Mouse (Mus musculus): ENCODE data around the gene AI837181. TPM values are rescaled to one million over a fixed set of nuclear protein-coding genes. Genes with fewer than 3 reads are reported as not detected.
A peak's percentile ranks its signal among the peaks of the same experiment; 100 is the strongest.
"Not testable (repeated sequence)": the region's sequence is repeated elsewhere in the genome, so short reads cannot be mapped to it uniquely, and the experiment has no call there.

AI837181 gene
- 48.3 and 50.8 TPM in 2 replicates for polyA plus RNA-seq (2016; fragmentation: Nextera tagmentation; extraction: Ambion mirVana)

- under 1% methylated on average over 69 of the region's 87 CpGs for WGBS
- ATAC-seq (ENCODE audit: low FRiP score): peak; percentile 93
- H3K4me1 ChIP-seq: peaks cover 36% of the 10 kb centered on the region
- H3K4me2 ChIP-seq: peak within 1 kb of the TSS; percentile 94
- peak within 1 kb of the TSS; percentile 69 for H3K4me3 ChIP-seq (replicated peaks)
- H3K36me3 ChIP-seq (replicated peaks): peaks cover 34% of the 10 kb centered on the region
- H3K9ac ChIP-seq: peak within 1 kb of the TSS; percentile 83
- no peaks in the 10 kb centered on the region for H3K9me3 ChIP-seq
- H3K27me3 ChIP-seq: no peaks in the 10 kb centered on the region
- peak within 1 kb of the TSS; percentile 91 for H3K27ac ChIP-seq
Measured at GRCm38 (mm10) chr19:5424782-5425741, at the start of gene AI837181, which contains the start of gene Drap1. AI837181 (plus strand) TSS chr19:5425144. Drap1 (minus strand) TSS chr19:5424979.

GRCm38 (mm10) chr19:5377446-5377845, 47.5 kb upstream of the AI837181 start:
- ATAC-seq (ENCODE audit: low FRiP score): no peak
- Histone ChIP-seq H3K27ac (no peak overlapping the region), H3K27me3 (no peaks in the 10 kb centered on the region), H3K9me3 (no peaks in the 10 kb centered on the region), H3K4me3 (replicated peaks) (no peak overlapping the region), H3K36me3 (replicated peaks) (peaks cover 72% of the 10 kb centered on the region), H3K9ac (no peak overlapping the region), H3K4me1 (no peaks in the 10 kb centered on the region), H3K4me2 (no peak overlapping the region)
- 91% methylated on average over 1 of the region's 1 CpGs for WGBS

GRCm38 (mm10) chr19:5383326-5383725, 41.6 kb upstream of the AI837181 start:
- Histone ChIP-seq H3K9ac (no peak overlapping the region), H3K4me1 (peaks cover 15% of the 10 kb centered on the region), H3K4me3 (replicated peaks) (no peak overlapping the region), H3K4me2 (no peak overlapping the region), H3K27me3 (no peaks in the 10 kb centered on the region), H3K9me3 (no peaks in the 10 kb centered on the region), H3K27ac (no peak overlapping the region), H3K36me3 (replicated peaks) (peaks cover 78% of the 10 kb centered on the region)
- WGBS: 97% methylated on average over 12 of the region's 12 CpGs
- no peak for ATAC-seq (ENCODE audit: low FRiP score)

- ATAC-seq (ENCODE audit: low FRiP score): no peak
- H3K9me3 ChIP-seq: no peaks in the 10 kb centered on the region
- H3K36me3 ChIP-seq (replicated peaks): peaks cover 65% of the 10 kb centered on the region
- peaks cover 23% of the 10 kb centered on the region for H3K4me1 ChIP-seq
- H3K27ac ChIP-seq: no peak overlapping the region
- 90% methylated on average over 8 of the region's 8 CpGs for WGBS
- no peak overlapping the region for H3K9ac ChIP-seq
- H3K4me2 ChIP-seq: no peak overlapping the region
- no peaks in the 10 kb centered on the region for H3K27me3 ChIP-seq
- no peak overlapping the region for H3K4me3 ChIP-seq (replicated peaks)
Measured at GRCm38 (mm10) chr19:5384715-5385114, 40.2 kb upstream of the AI837181 start.

GRCm38 (mm10) chr19:5388011-5388441, 36.9 kb upstream of the AI837181 start:
- Histone ChIP-seq H3K27me3 (no peaks in the 10 kb centered on the region), H3K4me2 (peak overlapping the region; percentile 84), H3K4me3 (replicated peaks) (peak overlapping the region; percentile 100), H3K27ac (peak overlapping the region; percentile 88), H3K4me1 (peaks cover 34% of the 10 kb centered on the region), H3K36me3 (replicated peaks) (peaks cover 31% of the 10 kb centered on the region), H3K9me3 (no peaks in the 10 kb centered on the region), H3K9ac (peak overlapping the region; percentile 95)
- ATAC-seq (ENCODE audit: low FRiP score): peak; percentile 57
- under 1% methylated on average over 43 of the region's 43 CpGs for WGBS

- no peaks in the 10 kb centered on the region for H3K27me3 ChIP-seq
- ATAC-seq (ENCODE audit: low FRiP score): peak; percentile 93
- H3K9me3 ChIP-seq: no peaks in the 10 kb centered on the region
- peak within 1 kb of the TSS; percentile 88 for H3K27ac ChIP-seq
- H3K36me3 ChIP-seq (replicated peaks): peaks cover 25% of the 10 kb centered on the region
- peaks cover 34% of the 10 kb centered on the region for H3K4me1 ChIP-seq
- H3K4me2 ChIP-seq: peak within 1 kb of the TSS; percentile 84
- H3K9ac ChIP-seq: peak within 1 kb of the TSS; percentile 95
- WGBS: 2% methylated on average over 43 of the region's 43 CpGs
- peak within 1 kb of the TSS; percentile 100 for H3K4me3 ChIP-seq (replicated peaks)
Measured at GRCm38 (mm10) chr19:5388588-5389242, 36.2 kb upstream of the AI837181 start, which contains the start of gene Sart1. Sart1 (minus strand) TSS chr19:5388703.

- peak overlapping the region; percentile 84 for H3K4me2 ChIP-seq
- H3K36me3 ChIP-seq (replicated peaks): peaks cover 15% of the 10 kb centered on the region
- no peaks in the 10 kb centered on the region for H3K27me3 ChIP-seq
- H3K9ac ChIP-seq: peak overlapping the region; percentile 36
- no peak for ATAC-seq (ENCODE audit: low FRiP score)
- peaks cover 34% of the 10 kb centered on the region for H3K4me1 ChIP-seq
- 62% methylated on average over 12 of the region's 12 CpGs for WGBS
- H3K4me3 ChIP-seq (replicated peaks): peak overlapping the region; percentile 100
- no peak overlapping the region for H3K27ac ChIP-seq
- no peaks in the 10 kb centered on the region for H3K9me3 ChIP-seq
Measured at GRCm38 (mm10) chr19:5389647-5390046, 35.3 kb upstream of the AI837181 start.

GRCm38 (mm10) chr19:5390416-5390815, 34.5 kb upstream of the AI837181 start:
- H3K4me1 ChIP-seq: peaks cover 34% of the 10 kb centered on the region
- H3K36me3 ChIP-seq (replicated peaks): peaks cover 8% of the 10 kb centered on the region
- H3K27ac ChIP-seq: no peak overlapping the region
- ATAC-seq (ENCODE audit: low FRiP score): no peak
- H3K27me3 ChIP-seq: no peaks in the 10 kb centered on the region
- H3K4me2 ChIP-seq: peak overlapping the region; percentile 84; the same call in 1 of the 2 replicates
- H3K4me3 ChIP-seq (replicated peaks): 0 out of 2 replicates have a peak overlapping the region, but pooled peaks have one; percentile 100
- 0 out of 2 replicates have a peak overlapping the region, but pooled peaks have one; percentile 36 for H3K9ac ChIP-seq
- no peaks in the 10 kb centered on the region for H3K9me3 ChIP-seq
- WGBS: 91% methylated on average over 8 of the region's 8 CpGs

GRCm38 (mm10) chr19:5392892-5393291, 32.1 kb upstream of the AI837181 start:
- no peak overlapping the region for H3K4me3 ChIP-seq (replicated peaks)
- WGBS: 70% methylated on average over 4 of the region's 4 CpGs
- H3K27ac ChIP-seq: peak overlapping the region; percentile 31; the same call in 1 of the 2 replicates
- no peak for ATAC-seq (ENCODE audit: low FRiP score)
- H3K9me3 ChIP-seq: no peaks in the 10 kb centered on the region
- no peak overlapping the region for H3K4me2 ChIP-seq
- H3K9ac ChIP-seq: no peak overlapping the region
- H3K36me3 ChIP-seq (replicated peaks): no peaks in the 10 kb centered on the region
- H3K27me3 ChIP-seq: no peaks in the 10 kb centered on the region
- peaks cover 19% of the 10 kb centered on the region for H3K4me1 ChIP-seq

- Histone ChIP-seq H3K27me3 (no peaks in the 10 kb centered on the region), H3K4me2 (no peak overlapping the region), H3K27ac (no peak overlapping the region), H3K4me1 (peaks cover 17% of the 10 kb centered on the region), H3K36me3 (replicated peaks) (no peaks in the 10 kb centered on the region), H3K4me3 (replicated peaks) (no peak overlapping the region), H3K9me3 (no peaks in the 10 kb centered on the region), H3K9ac (no peak overlapping the region)
- ATAC-seq (ENCODE audit: low FRiP score): no peak
- WGBS: 60% methylated on average over 10 of the region's 10 CpGs
Measured at GRCm38 (mm10) chr19:5394168-5394567, 30.8 kb upstream of the AI837181 start.

GRCm38 (mm10) chr19:5395371-5395770, 29.6 kb upstream of the AI837181 start:
- no peak overlapping the region for H3K4me2 ChIP-seq
- no peaks in the 10 kb centered on the region for H3K27me3 ChIP-seq
- H3K4me1 ChIP-seq: peaks cover 5% of the 10 kb centered on the region
- H3K4me3 ChIP-seq (replicated peaks): no peak overlapping the region
- H3K9ac ChIP-seq: no peak overlapping the region
- no peaks in the 10 kb centered on the region for H3K36me3 ChIP-seq (replicated peaks)
- H3K9me3 ChIP-seq: no peaks in the 10 kb centered on the region
- ATAC-seq (ENCODE audit: low FRiP score): no peak
- WGBS: 74% methylated on average over 4 of the region's 4 CpGs
- no peak overlapping the region for H3K27ac ChIP-seq

GRCm38 (mm10) chr19:5401073-5401472, 23.9 kb upstream of the AI837181 start:
- not testable (repeated sequence) for H3K36me3 ChIP-seq (replicated peaks); H3K27ac ChIP-seq; ATAC-seq (ENCODE audit: low FRiP score); H3K27me3 ChIP-seq; H3K4me3 ChIP-seq (replicated peaks); H3K9ac ChIP-seq; H3K4me2 ChIP-seq; H3K4me1 ChIP-seq; H3K9me3 ChIP-seq
- 77% methylated on average over 4 of the region's 4 CpGs for WGBS

Measured in forebrain, embryonic 12.5 days (tissue).